Mouse (Mus musculus) CH12.LX (cell line): ENCODE results near the gene Pnrc2.

Experiments used
- CHD2 ChIP-seq: IDR thresholded peaks from 2 replicates; pipeline ENCODE4 v1.6.1; 2011; ENCODE audit warnings: low read length, improper control_type of control experiment
- CTCF ChIP-seq, 2 experiments: IDR thresholded peaks in 1 of 2; conservative IDR thresholded peaks in 1 of 2; 2 replicates each; pipeline ENCODE4 v1.5.1; 2011 to 2012; ENCODE audit warnings: low read depth in 2 of 2, low read length in 2 of 2, improper control_type of control experiment in 1 of 2, inconsistent platforms in 1 of 2, mild to moderate bottlenecking in 1 of 2, moderate library complexity in 1 of 2
- MAFK ChIP-seq: IDR thresholded peaks from 2 replicates; pipeline ENCODE4 v1.6.1; 2011; ENCODE audit warnings: low read length, improper control_type of control experiment; ENCODE audit not compliant: insufficient replicate concordance
- MXI1 ChIP-seq: IDR thresholded peaks from 2 replicates; pipeline ENCODE4 v1.6.1; 2011; ENCODE audit warnings: mild to moderate bottlenecking, low read depth, low read length, improper control_type of control experiment
- POLR2A ChIP-seq: IDR thresholded peaks from 2 replicates; pipeline ENCODE4 v1.6.1; 2011; ENCODE audit warnings: low read depth, mild to moderate bottlenecking, improper control_type of control experiment, low read length
- USF2 ChIP-seq: conservative IDR thresholded peaks from 2 replicates; pipeline ENCODE4 v1.6.1; 2011; ENCODE audit warnings: low read depth, low read length, improper control_type of control experiment
- ZKSCAN1 ChIP-seq: IDR thresholded peaks from 2 replicates; pipeline ENCODE4 v1.6.1; 2012; ENCODE audit warnings: low read depth, inconsistent platforms, low read length, improper control_type of control experiment, borderline replicate concordance

DNA sequence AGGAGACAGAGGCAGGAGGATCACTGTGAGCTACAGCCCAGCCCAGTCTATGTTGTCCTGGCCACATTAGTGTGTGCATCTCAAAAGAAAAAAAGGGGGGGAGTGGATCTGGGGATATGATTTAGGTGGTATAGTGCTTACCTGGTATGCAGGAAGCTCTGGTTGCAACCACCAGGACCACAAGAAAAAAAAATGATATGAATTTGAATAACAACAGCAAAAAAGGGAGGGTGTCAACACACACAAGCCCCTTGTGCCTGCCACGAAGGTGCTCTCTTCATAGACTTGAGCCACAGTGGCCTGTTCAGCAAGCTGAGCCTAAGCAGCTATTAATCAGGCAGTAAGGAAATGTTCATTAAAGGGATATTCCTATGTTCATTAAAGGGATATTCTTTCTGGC, 31.2 kb upstream of the Pnrc2 start:
- TF ChIP-seq MAFK (no peak), CHD2 (no peak), CTCF (conservative IDR thresholded peaks at IDR 0.05 in 1 of 2, IDR thresholded peaks at IDR 0.05 in 1 of 2; ENCODE audit: low read depth in 2 of 2, low read length in 2 of 2) (no peak), POLR2A (no peak), MXI1 (no peak), ZKSCAN1 (no peak), USF2 (no peak)
